Mouse (Mus musculus) lung, embryonic 14.5 days (tissue): ENCODE measurements around the gene Tigd3. TPM values are rescaled to one million over a fixed set of nuclear protein-coding genes. Genes with fewer than 3 reads are reported as not detected.
A peak's percentile ranks its signal among the peaks of the same experiment; 100 is the strongest.

Experiments used
- ATAC-seq: fragments of 200-750 bp; cut with Nextera tagmentation; 2 replicates; pipeline ENCODE4 v1.8.0; 2017; ENCODE audit warnings: mild to moderate bottlenecking, moderate TSS enrichment, moderate library complexity; ENCODE audit not compliant: insufficient read depth
- DNase-seq: peaks from one replicate; pipeline ENCODE4 v3.0.0-alpha.2; 2015
- H3K27ac ChIP-seq: fragments of 300-500 bp; sonication (generic); 2 replicates; pipeline ENCODE4 v1.5.1; 2014; ENCODE audit warnings: low read depth, mild to moderate bottlenecking, moderate library complexity
- H3K27me3 ChIP-seq: fragments of 300-500 bp; sonication (generic); 2 replicates; pipeline ENCODE4 v1.6.1; 2014; ENCODE audit warnings: low read length, control low read depth; ENCODE audit not compliant: insufficient read depth
- H3K36me3 ChIP-seq: fragments of 300-500 bp; sonication (generic); 2 replicates; pipeline ENCODE4 v1.6.1; 2014; ENCODE audit warnings: control low read depth; ENCODE audit not compliant: insufficient read depth
- H3K4me1 ChIP-seq: fragments of 300-500 bp; sonication (generic); 2 replicates; pipeline ENCODE4 v1.6.1; 2014; ENCODE audit warnings: antibody characterized with exemption, control low read depth; ENCODE audit not compliant: insufficient read depth
- H3K4me2 ChIP-seq: fragments of 300-500 bp; sonication (generic); 2 replicates; pipeline ENCODE4 v1.6.1; 2014; ENCODE audit warnings: mild to moderate bottlenecking
- H3K4me3 ChIP-seq: fragments of 300-500 bp; sonication (generic); 2 replicates; pipeline ENCODE4 v1.5.1; 2014; ENCODE audit warnings: low read depth, low read length
- H3K9ac ChIP-seq: fragments of 300-500 bp; sonication (generic); 2 replicates; pipeline ENCODE4 v1.6.1; 2014
- H3K9me3 ChIP-seq: fragments of 300-500 bp; sonication (generic); 2 replicates; pipeline ENCODE4 v1.6.1; 2016; ENCODE audit warnings: low read depth, low read length, control low read depth
- CTCF ChIP-seq: IDR thresholded peaks from 2 replicates; pipeline ENCODE4 v1.5.1; 2016; ENCODE audit warnings: antibody characterized with exemption, low read depth
- WGBS: fragments of 180-500 bp; shearing (Covaris S2); extraction: QIAGEN DNeasy Blood & Tissue Kit; methylation state at CpG from one replicate; pipeline ENCODE4 v1.1.7; 2014; 5-methylcytosine and 5-hydroxymethylcytosine counted together
- polyA plus RNA-seq: library from polyadenylated mRNA; unstranded; fragments of >200 nt; fragmentation: Nextera tagmentation; extraction: Ambion mirVana; gene quantifications from 2 replicates; pipeline ENCODE4 v1.2.1, GENCODE M21; 2014

Tigd3 gene
- polyA plus RNA-seq, 1 experiment from 2014 or later: 3.8 TPM

GRCm38 (mm10) chr19:5871273-5871672 lies 22.7 kb downstream of the Tigd3 start:
- TF ChIP-seq CTCF: no peak
- peaks cover 21% of the 10 kb centered on the region for H3K4me1 ChIP-seq
- H3K9ac ChIP-seq: peak overlapping the region; percentile 52
- H3K4me2 ChIP-seq: peak overlapping the region; percentile 50
- no peaks in the 10 kb centered on the region for H3K27me3 ChIP-seq
- ATAC-seq (peak; percentile 78), DNase-seq (peak; percentile 82)
- peaks cover 59% of the 10 kb centered on the region for H3K36me3 ChIP-seq
- WGBS: 0% methylated on average over 6 of the region's 7 CpGs
- peak overlapping the region; percentile 11; the same call in 1 of the 2 replicates for H3K4me3 ChIP-seq
- H3K27ac ChIP-seq: peak overlapping the region; percentile 89
- H3K9me3 ChIP-seq: no peaks in the 10 kb centered on the region

DNA sequence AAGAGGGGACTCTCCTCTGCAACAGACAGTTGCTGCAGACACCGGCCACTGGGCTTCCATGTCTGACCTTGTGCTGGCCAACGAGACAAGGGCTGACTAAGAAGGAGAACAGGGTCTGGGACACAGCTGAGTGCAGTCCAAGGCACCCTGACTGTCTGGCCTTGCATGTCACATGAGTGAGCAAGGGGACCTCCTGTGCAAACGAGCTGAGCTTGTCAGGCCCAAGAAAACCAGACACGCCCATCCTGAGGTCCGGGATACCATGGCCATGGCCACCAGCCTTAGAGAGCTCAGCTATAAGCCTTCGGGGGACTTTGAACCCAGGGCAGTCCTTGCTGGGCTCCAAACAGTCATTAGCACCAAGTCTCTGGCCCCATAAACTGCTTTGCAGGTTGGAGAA lies 25.9 kb downstream of the Tigd3 start:
- peaks cover 84% of the 10 kb centered on the region for H3K36me3 ChIP-seq
- H3K4me1 ChIP-seq: peaks cover 8% of the 10 kb centered on the region
- no peak overlapping the region for H3K9ac ChIP-seq
- no peaks in the 10 kb centered on the region for H3K27me3 ChIP-seq
- WGBS: 75% methylated on average over 6 of the region's 6 CpGs
- no peak for ATAC-seq
- no peak overlapping the region for H3K4me2 ChIP-seq
- no peak overlapping the region for H3K27ac ChIP-seq
- no peak for TF ChIP-seq CTCF
- H3K9me3 ChIP-seq: no peaks in the 10 kb centered on the region
- H3K4me3 ChIP-seq: no peak overlapping the region
- DNase-seq: no peak

GRCm38 (mm10) chr19:5864710-5865398 lies 29.1 kb downstream of the Tigd3 start:
- H3K27me3 ChIP-seq: no peaks in the 10 kb centered on the region
- WGBS: 89% methylated on average over 20 of the region's 20 CpGs
- no peaks in the 10 kb centered on the region for H3K9me3 ChIP-seq
- H3K9ac ChIP-seq: no peak overlapping the region
- peaks cover 99% of the 10 kb centered on the region for H3K36me3 ChIP-seq
- H3K4me3 ChIP-seq: no peak overlapping the region
- H3K4me1 ChIP-seq: no peaks in the 10 kb centered on the region
- DNase-seq: no peak
- no peak for TF ChIP-seq CTCF
- no peak overlapping the region for H3K27ac ChIP-seq
- H3K4me2 ChIP-seq: no peak overlapping the region
- ATAC-seq: no peak

GRCm38 (mm10) chr19:5863776-5864175 lies 30.2 kb downstream of the Tigd3 start:
- no peak for ATAC-seq
- TF ChIP-seq CTCF: no peak
- DNase-seq: no peak

DNA sequence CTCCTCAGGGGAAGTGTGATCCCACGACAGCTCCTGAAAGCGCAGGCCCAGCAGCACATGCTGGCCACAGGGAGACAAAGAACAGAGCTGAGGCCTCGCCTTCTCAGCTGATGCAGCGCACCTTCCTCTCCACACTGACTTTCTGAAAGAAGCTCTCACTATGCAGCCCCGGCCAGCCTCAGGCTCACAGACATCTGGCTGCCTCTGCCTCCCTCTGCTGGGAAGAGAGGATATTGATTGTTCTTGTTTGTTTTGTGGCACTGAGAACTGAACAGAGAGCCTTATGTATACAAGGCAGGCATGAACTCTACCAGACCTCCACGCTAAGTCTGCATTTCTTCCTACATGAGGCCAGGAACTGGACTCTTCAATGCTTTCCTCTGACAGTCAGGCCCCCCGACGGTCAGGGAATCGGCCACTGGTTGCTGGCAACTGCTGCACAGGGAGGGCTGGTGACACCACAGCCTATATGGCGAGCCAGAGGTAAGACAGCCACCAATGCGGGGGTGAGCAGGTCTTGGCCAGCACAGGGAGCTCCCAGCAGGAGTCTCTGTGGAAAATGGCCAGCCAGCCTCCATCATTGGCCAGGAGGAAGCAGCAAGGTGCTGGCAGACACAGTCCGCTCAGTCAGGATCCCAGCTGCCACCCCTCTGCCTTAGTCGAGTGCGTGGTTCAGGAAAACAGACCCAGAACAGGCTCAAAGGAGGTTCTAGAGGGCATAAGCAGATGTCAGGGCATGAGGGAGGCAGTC lies 31.4 kb downstream of the Tigd3 start:
- H3K27ac ChIP-seq: no peak overlapping the region
- H3K9ac ChIP-seq: no peak overlapping the region
- peaks cover 100% of the 10 kb centered on the region for H3K36me3 ChIP-seq
- TF ChIP-seq CTCF: no peak
- H3K9me3 ChIP-seq: no peaks in the 10 kb centered on the region
- H3K4me3 ChIP-seq: no peak overlapping the region
- ATAC-seq (no peak), DNase-seq (no peak)
- H3K4me1 ChIP-seq: no peaks in the 10 kb centered on the region
- no peak overlapping the region for H3K4me2 ChIP-seq
- H3K27me3 ChIP-seq: no peaks in the 10 kb centered on the region
- 96% methylated on average over 14 of the region's 14 CpGs for WGBS

More at GRCm38 (mm10) chr19:5863776-5864175, 30.2 kb downstream of the Tigd3 start:
- H3K4me3 ChIP-seq: no peak overlapping the region
- no peaks in the 10 kb centered on the region for H3K27me3 ChIP-seq
- peaks cover 99% of the 10 kb centered on the region for H3K36me3 ChIP-seq
- no peaks in the 10 kb centered on the region for H3K9me3 ChIP-seq
- no peak overlapping the region for H3K4me2 ChIP-seq
- WGBS: 94% methylated on average over 5 of the region's 5 CpGs
- H3K4me1 ChIP-seq: no peaks in the 10 kb centered on the region
- no peak overlapping the region for H3K27ac ChIP-seq
- no peak overlapping the region for H3K9ac ChIP-seq

DNA sequence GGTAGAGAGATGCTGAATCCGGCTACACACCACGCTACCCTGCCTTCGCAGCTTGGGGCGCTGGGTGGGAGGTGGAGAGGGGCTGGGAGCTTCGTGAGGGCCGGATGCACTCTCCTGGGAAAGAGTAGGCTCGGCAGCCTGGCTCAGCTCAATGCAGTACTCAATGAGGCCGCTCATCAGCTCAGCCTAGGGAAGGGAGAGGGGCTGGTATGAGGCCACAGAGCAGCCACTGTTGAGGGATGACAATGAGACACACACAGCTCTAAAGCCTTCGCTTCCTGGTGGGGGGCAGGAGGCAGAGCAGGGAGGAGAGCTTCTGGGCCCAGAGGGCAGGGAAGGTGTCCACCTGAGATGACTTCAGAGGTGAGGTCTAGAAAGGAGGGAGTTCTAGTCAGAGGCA lies 37.3 kb downstream of the Tigd3 start:
- Histone ChIP-seq H3K9me3 (no peaks in the 10 kb centered on the region), H3K27ac (no peak overlapping the region), H3K36me3 (peaks cover 87% of the 10 kb centered on the region), H3K4me2 (no peak overlapping the region), H3K9ac (no peak overlapping the region), H3K27me3 (no peaks in the 10 kb centered on the region), H3K4me3 (no peak overlapping the region), H3K4me1 (no peaks in the 10 kb centered on the region)
- TF ChIP-seq CTCF: no peak
- DNase-seq: no peak
- 85% methylated on average over 9 of the region's 9 CpGs for WGBS
- ATAC-seq: no peak

DNA sequence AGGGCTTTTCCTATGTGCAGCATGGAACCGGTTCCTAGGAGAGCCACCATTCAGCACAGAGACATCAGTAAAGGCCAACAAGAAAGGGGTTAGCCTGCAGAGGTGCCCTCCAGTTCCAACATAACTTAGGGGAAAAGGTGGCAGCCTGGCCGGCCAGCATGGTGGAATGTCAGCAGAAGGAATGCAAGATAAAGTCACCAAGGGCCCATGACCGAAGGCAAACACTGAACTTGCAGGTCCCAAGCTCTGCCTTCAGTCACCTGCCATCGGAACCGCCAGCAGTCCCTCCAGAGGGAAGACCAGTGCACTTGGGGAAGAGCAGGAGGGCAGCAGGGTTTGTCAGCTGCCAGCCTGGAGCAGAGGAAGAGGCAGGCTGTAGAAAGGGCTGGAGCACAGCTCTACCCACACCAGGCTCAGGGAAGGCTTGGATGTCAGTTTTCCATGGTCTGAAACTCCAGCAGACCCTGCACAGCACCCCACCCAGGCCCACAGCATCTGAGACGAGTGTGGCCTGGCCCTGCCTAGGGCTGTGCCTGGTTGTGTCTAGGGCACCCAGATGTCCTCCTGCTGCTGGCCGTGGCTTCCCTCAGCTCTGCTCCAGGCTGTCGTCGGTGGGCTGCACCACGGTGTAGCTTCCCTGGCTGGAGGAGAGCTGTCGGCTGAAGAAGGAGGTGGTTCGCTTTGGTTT lies 41.8 kb downstream of the Tigd3 start:
- Histone ChIP-seq H3K4me3 (no peak overlapping the region), H3K4me1 (peaks cover 28% of the 10 kb centered on the region), H3K27ac (peak overlapping the region; percentile 42; the same call in 1 of the 2 replicates), H3K36me3 (peaks cover 51% of the 10 kb centered on the region), H3K4me2 (no peak overlapping the region), H3K9ac (no peak overlapping the region; the same call in 1 of the 2 replicates), H3K27me3 (no peaks in the 10 kb centered on the region), H3K9me3 (no peaks in the 10 kb centered on the region)
- ATAC-seq (no peak), DNase-seq (no peak)
- 71% methylated on average over 12 of the region's 12 CpGs for WGBS
- no peak for TF ChIP-seq CTCF
